Mouse (Mus musculus): Measurements from ENCODE around the gene Gm5741. TPM values are rescaled to one million over a fixed set of nuclear protein-coding genes. Genes with fewer than 3 reads are reported as not detected.

The Gm5741 gene
- total RNA-seq, 4 experiments from 2014 or later, result not detected

DNA sequence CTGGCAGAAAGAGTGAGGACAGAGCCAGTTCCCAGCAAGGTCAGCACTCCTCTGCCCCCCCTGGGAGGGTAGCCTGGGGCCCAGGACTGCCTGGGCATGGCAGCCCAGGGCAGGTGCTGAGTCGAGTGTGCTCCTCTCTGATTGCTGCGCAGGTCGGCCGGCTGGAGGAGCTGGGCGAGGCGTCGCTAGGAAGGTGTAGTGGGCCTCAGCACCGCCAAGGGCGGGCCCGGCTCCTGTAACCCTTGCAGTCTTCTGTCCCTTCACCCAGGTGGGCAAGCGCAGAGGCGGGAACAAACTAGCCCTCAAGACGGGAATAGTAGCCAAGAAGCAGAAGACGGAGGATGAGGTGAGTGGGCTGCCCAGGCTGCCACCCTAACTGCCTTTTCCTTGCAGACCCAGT, 38.5 kb downstream of the Gm5741 start:
- no peak for DNase-seq (ENCODE audit: low spot score)

DNA sequence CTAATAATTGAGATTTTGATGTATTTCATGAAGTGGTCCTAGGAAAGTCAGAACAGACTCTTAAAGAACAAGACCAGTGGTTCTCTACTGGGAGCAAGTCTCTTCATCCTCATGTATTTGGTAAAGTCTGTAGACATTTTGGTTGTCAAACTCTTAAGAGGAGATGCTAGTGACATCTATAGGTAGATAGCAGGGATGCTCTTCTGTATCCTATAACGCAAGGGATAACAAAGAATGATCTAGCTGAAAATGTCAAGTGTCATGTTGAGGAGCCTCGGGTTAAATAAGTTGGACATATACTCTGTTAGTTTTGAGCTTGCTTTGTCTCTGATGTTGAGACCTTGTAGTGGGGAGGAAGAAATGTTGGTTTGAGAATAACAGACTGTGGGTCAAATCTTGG, 39.9 kb downstream of the Gm5741 start:
- DNase-seq (ENCODE audit: low spot score), result no peak

GRCm38 (mm10) chr8:85027516-85027855, 40.3 kb downstream of the Gm5741 start:
- no peak for DNase-seq (ENCODE audit: low spot score)

DNA sequence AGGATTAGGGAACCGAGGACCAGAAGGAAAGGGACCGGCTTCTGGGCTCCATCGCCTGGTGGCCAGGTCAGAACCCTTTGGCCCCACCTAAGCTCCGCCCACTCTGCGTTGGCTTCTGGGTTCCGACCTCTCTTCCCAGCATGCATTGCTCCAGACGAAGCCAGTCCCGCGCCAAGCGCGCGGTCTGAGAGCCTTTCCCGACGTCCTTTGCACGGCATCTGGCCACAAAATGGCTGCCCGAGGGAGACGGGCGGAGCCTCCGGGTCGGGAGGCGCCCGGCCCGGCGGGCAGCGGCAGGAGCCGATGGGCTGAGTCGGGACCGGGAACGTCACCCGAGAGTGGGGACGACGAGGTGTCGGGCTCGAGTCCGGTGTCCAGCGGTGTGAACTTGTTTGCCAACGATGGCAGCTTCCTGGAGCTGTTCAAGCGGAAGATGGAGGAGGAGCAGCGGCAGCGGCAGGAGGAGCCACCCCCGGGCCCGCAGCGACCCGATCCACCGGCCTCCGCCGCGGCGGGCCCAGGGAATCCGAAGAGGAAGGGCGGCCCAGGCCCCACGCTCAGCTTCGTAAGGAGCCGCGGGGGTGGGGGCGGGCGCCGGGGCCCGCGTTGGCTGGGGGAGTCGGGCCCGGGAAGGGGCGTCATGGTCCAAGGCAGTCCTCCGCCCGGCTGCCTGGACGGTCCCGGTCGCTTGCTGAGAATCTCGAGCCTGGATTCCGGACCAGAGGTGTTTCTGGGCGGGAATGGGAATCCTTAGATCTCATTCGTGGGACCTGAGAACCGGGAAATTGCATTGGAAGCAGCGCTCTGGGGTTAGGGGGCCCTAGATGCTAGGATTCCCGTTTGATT, 40.9 kb downstream of the Gm5741 start, which contains the start of gene Trir:
Trir (plus strand) TSS at position 154 of the 846 bp plus-strand sequence.
- DNase-seq (ENCODE audit: low spot score), result peak; percentile 98

DNA sequence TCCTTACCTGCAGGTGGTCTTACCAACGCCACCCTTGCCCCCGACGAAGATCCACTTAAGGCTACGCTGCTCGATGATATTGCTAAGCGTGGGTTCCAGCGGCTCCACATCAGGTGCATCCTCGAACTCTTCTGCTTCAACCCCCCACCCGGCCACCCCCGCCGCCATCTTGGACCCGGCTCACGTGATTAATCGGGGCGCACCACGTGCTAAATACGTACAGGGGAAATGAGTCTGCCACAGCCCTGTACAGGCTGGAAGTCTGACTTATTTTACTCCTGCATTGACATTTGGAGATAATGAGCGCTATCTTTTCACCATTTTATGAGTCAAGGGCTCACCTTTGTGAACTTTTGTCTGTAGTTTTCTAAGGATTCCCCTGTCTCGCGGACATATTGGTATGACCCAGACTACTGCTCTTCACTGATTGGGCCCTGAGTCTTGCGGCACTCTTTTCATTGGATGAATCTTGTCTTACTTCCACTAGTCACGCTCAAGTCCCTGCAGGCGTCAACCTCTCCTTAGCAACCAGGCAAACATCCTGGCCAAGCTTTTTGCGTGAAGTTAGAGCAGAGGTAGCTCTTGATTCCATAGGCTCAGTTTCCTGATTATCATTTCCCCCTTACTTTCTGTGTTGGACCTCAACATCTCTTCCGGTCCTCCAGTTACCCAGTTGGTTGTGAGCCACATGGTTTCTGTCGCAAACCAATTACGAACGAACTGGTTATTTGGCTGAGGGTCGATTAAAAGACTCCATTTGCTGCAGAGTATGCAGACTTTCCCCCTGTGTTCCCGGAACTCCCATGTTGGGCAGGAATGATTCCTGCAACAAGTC, 42.5 kb downstream of the Gm5741 start, which contains the start of gene Asna1:
Asna1 (minus strand) TSS at position 184 of the 835 bp plus-strand sequence.
- DNase-seq (ENCODE audit: low spot score), result peak; percentile 91

DNA sequence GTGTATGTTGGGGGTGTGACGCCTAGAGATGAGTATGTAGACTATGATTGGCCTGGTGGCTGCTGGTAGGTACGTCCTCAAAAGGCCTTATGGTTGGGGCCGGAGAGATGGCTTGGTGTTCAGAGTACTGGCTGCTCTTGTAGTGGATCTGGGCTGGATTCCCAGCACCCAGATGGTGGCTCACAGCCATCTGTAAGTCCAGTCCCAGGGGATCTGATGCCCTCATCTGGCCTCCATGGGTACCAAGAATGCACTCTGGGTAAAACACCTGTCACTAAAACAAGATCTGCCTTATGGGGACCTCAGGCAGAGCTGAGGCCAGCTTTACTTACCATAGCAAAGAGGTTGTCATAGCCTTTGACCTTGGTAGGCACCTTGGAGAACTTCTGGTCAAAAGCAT, 43.9 kb downstream of the Gm5741 start:
- DNase-seq (ENCODE audit: low spot score), result no peak

- no peak for DNase-seq (ENCODE audit: low spot score)
Observed at GRCm38 (mm10) chr8:85021514-85022055, 46.2 kb downstream of the Gm5741 start.

Small RNAs within 50 kb of the gene (microRNA-seq; reads per million reads assigned to microRNA genes)
- 0.84 reads per million for gene Gm23388
- gene Mir7070, result 1.4 reads per million

Other genes starting within 250 kb of the Gm5741 start
- 10 to 100 TPM; 10.3 to 13.2 (median 12.0) TPM for gene Dand5, start 245.2 kb downstream of the Gm5741 start, total RNA-seq (2022)
- gene Gadd45gip1, start 236.5 kb downstream of the Gm5741 start, total RNA-seq (2022), result 10 to 100 TPM; 31.0 to 34.9 (median 33.1) TPM
- gene Rad23a, start 227.3 kb downstream of the Gm5741 start, total RNA-seq (2022), result 10 to 100 TPM; 82.8 to 92.9 (median 89.3) TPM
- 100 to 1,000 TPM; 330 to 410 (median 343) TPM for gene Calr, start 221.0 kb downstream of the Gm5741 start, total RNA-seq (2022)
- gene Farsa, start 211.0 kb downstream of the Gm5741 start, total RNA-seq (2022), result 10 to 100 TPM; 19.9 to 24.6 (median 22.9) TPM
- 1 to 10 TPM; 2.2 to 5.9 (median 4.1) TPM for gene Syce2, start 195.9 kb downstream of the Gm5741 start, total RNA-seq (2022)
- 10 to 100 TPM; 77.8 to 99.2 (median 86.0) TPM for gene Gcdh, start 174.1 kb downstream of the Gm5741 start, total RNA-seq (2022)
- gene Klf1, start 166.1 kb downstream of the Gm5741 start, total RNA-seq (2022), result not detected
- gene Dnase2a, start 159.4 kb downstream of the Gm5741 start, total RNA-seq (2022), result 10 to 100 TPM in 3 of 4 experiments, 1 to 10 TPM in 1; 7.9 to 15.7 (median 12.3) TPM
- under 1 TPM; 0.06 to 0.19 (median 0.13) TPM for gene Mast1, start 130.6 kb downstream of the Gm5741 start, total RNA-seq (2022)
- not detected for gene Rtbdn, start 121.0 kb downstream of the Gm5741 start, total RNA-seq (2022)
- gene Gm49661, start 98.5 kb downstream of the Gm5741 start, total RNA-seq (2022), result 1 to 10 TPM in 2 of 4 experiments, not detected in 2; 2.4 to 5.9 TPM
- 100 to 1,000 TPM; 644 to 711 (median 676) TPM for gene Prdx2, start 98.4 kb downstream of the Gm5741 start, total RNA-seq (2022)
- 10 to 100 TPM; 41.9 to 61.3 (median 55.0) TPM for gene Rnaseh2a, start 98.2 kb downstream of the Gm5741 start, total RNA-seq (2022)
- 10 to 100 TPM; 17.8 to 32.3 (median 23.9) TPM for gene Junb, start 89.3 kb downstream of the Gm5741 start, total RNA-seq (2022)
- gene Hook2, start 77.4 kb downstream of the Gm5741 start, total RNA-seq (2022), result 1 to 10 TPM; 1.9 to 3.5 (median 2.7) TPM
- not detected for gene Best2, start 53.5 kb downstream of the Gm5741 start, total RNA-seq (2022)
- 10 to 100 TPM; 63.5 to 72.5 (median 65.4) TPM for gene Asna1, start 42.7 kb downstream of the Gm5741 start, total RNA-seq (2022)
- 10 to 100 TPM; 76.6 to 90.6 (median 78.6) TPM for gene Trir, start 41.2 kb downstream of the Gm5741 start, total RNA-seq (2022)
- 10 to 100 TPM; 29.6 to 32.4 (median 30.8) TPM for gene Tnpo2, start 31.1 kb downstream of the Gm5741 start, total RNA-seq (2022)
- gene Fbxw9, start 7.9 kb downstream of the Gm5741 start, total RNA-seq (2022), result 1 to 10 TPM; 2.9 to 4.0 (median 3.3) TPM
- gene Dhps, start 3.8 kb upstream of the Gm5741 start, total RNA-seq (2022), result 10 to 100 TPM; 32.7 to 36.4 (median 35.5) TPM
- 10 to 100 TPM; 40.8 to 45.3 (median 43.6) TPM for gene Wdr83os, start 12.8 kb upstream of the Gm5741 start, total RNA-seq (2022)
- gene Wdr83, start 13.3 kb upstream of the Gm5741 start, total RNA-seq (2022), result 10 to 100 TPM; 26.6 to 32.4 (median 30.0) TPM
- gene Man2b1, start 15.3 kb upstream of the Gm5741 start, total RNA-seq (2022), result 10 to 100 TPM; 21.9 to 36.3 (median 26.3) TPM
- 1 to 10 TPM; 2.1 to 3.0 (median 2.7) TPM for gene Zfp791, start 55.1 kb upstream of the Gm5741 start, total RNA-seq (2022)
- not detected for gene Cks1brt, start 83.9 kb upstream of the Gm5741 start, total RNA-seq (2022)
- gene Olfr371, start 158.0 kb upstream of the Gm5741 start, total RNA-seq (2022), result not detected
- gene Orc6, start 231.7 kb upstream of the Gm5741 start, total RNA-seq (2022), result 1 to 10 TPM; 5.0 to 7.0 (median 5.3) TPM
- 10 to 100 TPM; 66.9 to 68.9 (median 67.8) TPM for gene Vps35, start 231.8 kb upstream of the Gm5741 start, total RNA-seq (2022)

All from heart, adult 8-10 months (tissue).